Mouse (Mus musculus) activated CD4-positive, CD25-positive, alpha-beta regulatory T cell, adult 9 weeks (primary cell): Measurements from ENCODE around the gene Fbh1. TPM values are rescaled to one million over a fixed set of nuclear protein-coding genes. Genes with fewer than 3 reads are reported as not detected.

ENCODE experiments used
- polyA plus RNA-seq: library from polyadenylated mRNA; unstranded; fragments of 100-300 nt; shearing (Covaris generic); gene quantifications from one replicate; pipeline ENCODE4 v1.2.1, GENCODE M21; 2017

Fbh1 gene
- 98.3 TPM for polyA plus RNA-seq

GRCm38 (mm10) chr2:11777091-11778068 lies at the start of gene Fbh1, which contains the start of gene Ankrd16:
Gene Fbh1, minus strand, starts transcription at chr2:11777582.
Gene Ankrd16, plus strand, starts transcription at chr2:11777876.

GRCm38 (mm10) chr2:11705201-11706025 lies 72.0 kb downstream of the Fbh1 start, which contains the start of gene Il15ra:
Gene Il15ra, plus strand, starts transcription at chr2:11705290.

Other genes with a start within 250 kb of the Fbh1 start
- 14.4 TPM for gene Pfkfb3, start 223.5 kb downstream of the Fbh1 start, polyA plus RNA-seq
- gene Rbm17, start 173.4 kb downstream of the Fbh1 start, polyA plus RNA-seq = 33.2 TPM
- not detected for gene Gm17490, start 151.3 kb downstream of the Fbh1 start, polyA plus RNA-seq
- 467 TPM for gene Il2ra, start 134.8 kb downstream of the Fbh1 start, polyA plus RNA-seq
- gene Il15ra, start 72.3 kb downstream of the Fbh1 start, polyA plus RNA-seq = 30.8 TPM
- 74.1 TPM for gene Ankrd16, start 294 bp upstream of the Fbh1 start, polyA plus RNA-seq